Mouse (Mus musculus) cortical plate, adult 2 months (tissue): ENCODE results near the gene Hlcs.

ENCODE experiments used
- CTCF ChIP-seq: fragments of 200-500 bp; IDR thresholded peaks from 2 replicates; pipeline ENCODE4 v1.5.1; 2011; ENCODE audit warnings: mild to moderate bottlenecking, control low read depth, low read length; ENCODE audit not compliant: insufficient read depth; ENCODE audit errors: extremely low read depth
- POLR2A ChIP-seq: fragments of 200-500 bp; IDR thresholded peaks from 2 replicates; pipeline ENCODE4 v1.6.1; 2011; ENCODE audit warnings: mild to moderate bottlenecking, low read length, control low read depth; ENCODE audit not compliant: insufficient read depth; ENCODE audit errors: extremely low read depth

- TF ChIP-seq CTCF (no peak), POLR2A (no peak)
Measured at GRCm38 (mm10) chr16:94235718-94236117, 77.7 kb downstream of the Hlcs start.
